Mouse (Mus musculus): ENCODE results near the gene Mrpl18. TPM values are rescaled to one million over a fixed set of nuclear protein-coding genes. Genes with fewer than 3 reads are reported as not detected.
"Not testable (repeated sequence)": the region's sequence is repeated elsewhere in the genome, so short reads cannot be mapped to it uniquely, and the experiment has no call there.

The Mrpl18 gene
- polyA plus RNA-seq, 1 experiment from 2014 or later, result 101 TPM

DNA sequence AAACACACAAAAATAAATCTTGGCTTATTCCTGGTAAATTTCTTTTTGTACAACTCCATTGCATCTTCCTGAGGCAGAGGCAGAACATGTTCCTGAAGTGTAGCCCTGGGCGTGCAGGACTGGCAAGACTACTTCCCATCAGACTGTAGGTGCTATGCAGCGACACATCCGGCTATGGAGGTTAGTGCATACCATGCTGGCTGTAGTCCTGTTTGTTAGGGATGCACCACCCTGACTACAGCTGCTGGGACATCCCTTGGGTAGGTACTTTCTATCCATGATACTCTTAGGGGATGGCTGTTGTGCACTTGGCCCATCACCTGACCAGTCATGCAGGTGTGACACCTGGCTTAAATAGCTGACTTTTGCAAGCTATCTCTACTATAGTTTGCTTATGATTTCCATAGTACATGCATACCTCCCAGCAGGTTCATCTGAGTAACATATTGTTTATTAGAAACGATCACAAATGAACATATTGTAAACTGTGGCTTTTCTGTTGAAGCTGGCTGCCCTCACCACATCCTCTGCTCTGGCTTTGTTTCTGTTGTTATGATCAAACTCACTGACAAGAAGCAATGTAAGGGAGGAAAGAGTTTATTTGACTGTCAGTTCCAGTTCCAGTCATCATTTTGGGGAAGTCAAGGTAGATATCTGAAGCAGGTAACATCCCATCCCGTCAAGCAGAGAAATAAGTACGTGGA is 26.5 kb upstream of the Mrpl18 start:
- no peak overlapping the region for H3K4me3 ChIP-seq (ENCODE audit: low read depth, low read length)
- TF ChIP-seq EP300 (optimal IDR thresholded peaks at IDR 0.05) (no peak), CTCF (IDR thresholded peaks at IDR 0.05; ENCODE audit: low read depth) (no peak)
- ATAC-seq (ENCODE audit: low FRiP score, low TSS enrichment), result no peak
- no peak overlapping the region for H3K4me2 ChIP-seq (replicated peaks; ENCODE audit: low read depth)
- H3K9me3 ChIP-seq (ENCODE audit: control insufficient read depth, low read length), result no peaks in the 10 kb centered on the region
- DNase-seq (ENCODE audit: low spot score), result no peak
- H3K27ac ChIP-seq (replicated peaks), result no peak overlapping the region
- H3K36me3 ChIP-seq (ENCODE audit: control insufficient read depth, insufficient read depth, low read length), result no peaks in the 10 kb centered on the region; the same call in none of the 2 replicates
- no peak overlapping the region for H3K9ac ChIP-seq (ENCODE audit: low read length)
- no peaks in the 10 kb centered on the region for H3K27me3 ChIP-seq (ENCODE audit: control insufficient read depth, insufficient read depth, low read length)
- no peaks in the 10 kb centered on the region for H3K4me1 ChIP-seq (replicated peaks; ENCODE audit: control insufficient read depth, insufficient read depth)
- 86% methylated on average over 6 of the region's 6 CpGs for WGBS

- Histone ChIP-seq H3K27me3 (ENCODE audit: control insufficient read depth, insufficient read depth, low read length) (no peaks in the 10 kb centered on the region), H3K27ac (replicated peaks) (no peak overlapping the region), H3K4me2 (replicated peaks; ENCODE audit: low read depth) (no peak overlapping the region), H3K4me1 (replicated peaks; ENCODE audit: control insufficient read depth, insufficient read depth) (no peaks in the 10 kb centered on the region), H3K9me3 (ENCODE audit: control insufficient read depth, low read length) (no peaks in the 10 kb centered on the region), H3K9ac (ENCODE audit: low read length) (no peak overlapping the region), H3K4me3 (ENCODE audit: low read depth, low read length) (no peak overlapping the region), H3K36me3 (ENCODE audit: control insufficient read depth, insufficient read depth, low read length) (no peaks in the 10 kb centered on the region; the same call in none of the 2 replicates)
- no peak for DNase-seq (ENCODE audit: low spot score)
- no peak for ATAC-seq (ENCODE audit: low FRiP score, low TSS enrichment)
- TF ChIP-seq CTCF (IDR thresholded peaks at IDR 0.05; ENCODE audit: low read depth) (no peak), EP300 (optimal IDR thresholded peaks at IDR 0.05) (no peak)
- 76% methylated on average over 8 of the region's 8 CpGs for WGBS
Measured at GRCm38 (mm10) chr17:12941543-12942260, 25.6 kb upstream of the Mrpl18 start.

- no peak for TF ChIP-seq CTCF (IDR thresholded peaks at IDR 0.05; ENCODE audit: low read depth)
- TF ChIP-seq EP300 (optimal IDR thresholded peaks at IDR 0.05), result no peak
- DNase-seq (ENCODE audit: low spot score) (peak; percentile 45), ATAC-seq (ENCODE audit: low FRiP score, low TSS enrichment) (peak; percentile 66)
- Histone ChIP-seq H3K27me3 (ENCODE audit: control insufficient read depth, insufficient read depth, low read length) (no peaks in the 10 kb centered on the region), H3K36me3 (ENCODE audit: control insufficient read depth, insufficient read depth, low read length) (no peaks in the 10 kb centered on the region; the same call in none of the 2 replicates), H3K9ac (ENCODE audit: low read length) (0 out of 2 replicates have a peak within 1 kb of the TSS, but pooled peaks have one; percentile 23), H3K9me3 (ENCODE audit: control insufficient read depth, low read length) (no peaks in the 10 kb centered on the region), H3K4me3 (ENCODE audit: low read depth, low read length) (peak within 1 kb of the TSS; percentile 35), H3K4me2 (replicated peaks; ENCODE audit: low read depth) (peak within 1 kb of the TSS; percentile 62), H3K27ac (replicated peaks) (no peak within 1 kb of the TSS), H3K4me1 (replicated peaks; ENCODE audit: control insufficient read depth, insufficient read depth) (no peaks in the 10 kb centered on the region)
- WGBS, result 6% methylated on average over 27 of the region's 27 CpGs
Measured at GRCm38 (mm10) chr17:12940151-12940805, 24.1 kb upstream of the Mrpl18 start, which contains the start of gene Acat3. TSS of gene Acat3 (minus strand) at chr17:12940600.

GRCm38 (mm10) chr17:12939377-12940148 is 23.4 kb upstream of the Mrpl18 start:
- H3K4me3 ChIP-seq (ENCODE audit: low read depth, low read length); H3K27me3 ChIP-seq (ENCODE audit: control insufficient read depth, insufficient read depth, low read length); H3K27ac ChIP-seq (replicated peaks); H3K9me3 ChIP-seq (ENCODE audit: control insufficient read depth, low read length); H3K4me1 ChIP-seq (replicated peaks; ENCODE audit: control insufficient read depth, insufficient read depth); H3K36me3 ChIP-seq (ENCODE audit: control insufficient read depth, insufficient read depth, low read length); DNase-seq (ENCODE audit: low spot score): not testable (repeated sequence)
- Histone ChIP-seq H3K9ac (ENCODE audit: low read length) (0 out of 2 replicates have a peak overlapping the region, but pooled peaks have one; percentile 23), H3K4me2 (replicated peaks; ENCODE audit: low read depth) (peak overlapping the region; percentile 62)
- 44% methylated on average over 2 of the region's 12 CpGs for WGBS
- ATAC-seq (ENCODE audit: low FRiP score, low TSS enrichment), result peak; percentile 24

- ATAC-seq (ENCODE audit: low FRiP score, low TSS enrichment) (no peak), DNase-seq (ENCODE audit: low spot score) (no peak)
- Histone ChIP-seq H3K27ac (replicated peaks) (no peak overlapping the region), H3K9me3 (ENCODE audit: control insufficient read depth, low read length) (no peaks in the 10 kb centered on the region), H3K4me2 (replicated peaks; ENCODE audit: low read depth) (no peak overlapping the region), H3K9ac (ENCODE audit: low read length) (no peak overlapping the region), H3K27me3 (ENCODE audit: control insufficient read depth, insufficient read depth, low read length) (no peaks in the 10 kb centered on the region), H3K4me1 (replicated peaks; ENCODE audit: control insufficient read depth, insufficient read depth) (no peaks in the 10 kb centered on the region), H3K4me3 (ENCODE audit: low read depth, low read length) (no peak overlapping the region), H3K36me3 (ENCODE audit: control insufficient read depth, insufficient read depth, low read length) (no peaks in the 10 kb centered on the region; the same call in none of the 2 replicates)
- TF ChIP-seq EP300 (optimal IDR thresholded peaks at IDR 0.05) (no peak), CTCF (IDR thresholded peaks at IDR 0.05; ENCODE audit: low read depth) (no peak)
- 67% methylated on average over 2 of the region's 2 CpGs for WGBS
Measured at GRCm38 (mm10) chr17:12938077-12938476, 21.9 kb upstream of the Mrpl18 start.
